Mouse (Mus musculus): Measurements from ENCODE around the gene Zbtb24. TPM values are rescaled to one million over a fixed set of nuclear protein-coding genes. Genes with fewer than 3 reads are reported as not detected.

Gene Zbtb24
- 10 to 100 TPM; 41.0 to 46.1 TPM for polyA plus RNA-seq (2017; shearing (Covaris generic))

GRCm38 (mm10) chr10:41450137-41450670 lies at the start of gene Zbtb24:
Zbtb24 (plus strand) TSS chr10:41450383.

GRCm38 (mm10) chr10:41476171-41477017 lies 26.2 kb downstream of the Zbtb24 start, which contains the start of gene Mical1:
Mical1 (plus strand) TSS chr10:41476314.

GRCm38 (mm10) chr10:41489708-41490517 lies 39.7 kb downstream of the Zbtb24 start, which contains the start of the genes Smpd2 and Ppil6:
Smpd2 (minus strand) TSS chr10:41490369.
Ppil6 (plus strand) TSS chr10:41490439.

Other genes with a start within 250 kb of the Zbtb24 start
- gene Fig4, start 147.1 kb upstream of the Zbtb24 start, polyA plus RNA-seq (2017; shearing (Covaris generic)) = 10 to 100 TPM; 28.8 to 31.2 TPM
- under 1 TPM; 0.11 to 0.12 TPM for gene Ak9, start 146.4 kb upstream of the Zbtb24 start, polyA plus RNA-seq (2017; shearing (Covaris generic))
- gene Mical1, start 25.9 kb downstream of the Zbtb24 start, polyA plus RNA-seq (2017; shearing (Covaris generic)) = 100 to 1,000 TPM in 1 of 2 experiments, 10 to 100 TPM in 1; 96.8 to 130 TPM
- gene Smpd2, start 40.0 kb downstream of the Zbtb24 start, polyA plus RNA-seq (2017; shearing (Covaris generic)) = 10 to 100 TPM; 36.3 to 62.8 TPM
- under 1 TPM; 0.64 to 0.76 TPM for gene Ppil6, start 40.1 kb downstream of the Zbtb24 start, polyA plus RNA-seq (2017; shearing (Covaris generic))
- gene Cd164, start 69.0 kb downstream of the Zbtb24 start, polyA plus RNA-seq (2017; shearing (Covaris generic)) = 100 to 1,000 TPM; 180 to 237 TPM